Mouse (Mus musculus) CD8-positive naive resting alpha-beta T cell, adult 2 months (primary cell): ENCODE data around the gene Mthfsd.

Experiments used
- DNase-seq, 2 experiments: peaks; one replicate each; pipeline ENCODE4 v3.0.0; 2022; ENCODE audit warnings: low read depth in 2 of 2, low spot score in 2 of 2

The Mthfsd gene

DNA sequence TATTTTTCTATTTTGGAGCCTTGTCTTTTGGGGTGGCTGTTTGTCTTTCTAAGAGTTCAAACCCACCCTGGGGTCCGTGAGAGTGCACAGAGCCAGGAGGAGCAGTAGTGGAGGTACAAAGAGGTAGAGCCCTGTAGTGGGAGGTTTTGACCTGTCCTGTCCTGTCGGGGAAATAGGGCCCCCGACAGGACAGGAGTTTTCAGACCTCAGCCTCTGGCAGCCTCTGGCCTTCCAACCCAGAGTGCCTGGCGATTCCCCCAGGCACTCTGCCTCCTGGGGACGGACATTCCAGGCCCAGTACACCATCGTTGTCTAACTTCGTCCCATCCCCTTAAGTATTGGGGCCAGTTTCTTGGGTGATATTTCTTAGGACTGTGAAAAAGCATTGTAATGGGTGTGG is 14.2 kb upstream of the Mthfsd start:
- DNase-seq: no peak

GRCm38 (mm10) chr8:121121704-121122103 is 13.5 kb upstream of the Mthfsd start:
- no peak for DNase-seq

- DNase-seq: no peak
Measured at GRCm38 (mm10) chr8:121120456-121121419, 12.5 kb upstream of the Mthfsd start.

DNA sequence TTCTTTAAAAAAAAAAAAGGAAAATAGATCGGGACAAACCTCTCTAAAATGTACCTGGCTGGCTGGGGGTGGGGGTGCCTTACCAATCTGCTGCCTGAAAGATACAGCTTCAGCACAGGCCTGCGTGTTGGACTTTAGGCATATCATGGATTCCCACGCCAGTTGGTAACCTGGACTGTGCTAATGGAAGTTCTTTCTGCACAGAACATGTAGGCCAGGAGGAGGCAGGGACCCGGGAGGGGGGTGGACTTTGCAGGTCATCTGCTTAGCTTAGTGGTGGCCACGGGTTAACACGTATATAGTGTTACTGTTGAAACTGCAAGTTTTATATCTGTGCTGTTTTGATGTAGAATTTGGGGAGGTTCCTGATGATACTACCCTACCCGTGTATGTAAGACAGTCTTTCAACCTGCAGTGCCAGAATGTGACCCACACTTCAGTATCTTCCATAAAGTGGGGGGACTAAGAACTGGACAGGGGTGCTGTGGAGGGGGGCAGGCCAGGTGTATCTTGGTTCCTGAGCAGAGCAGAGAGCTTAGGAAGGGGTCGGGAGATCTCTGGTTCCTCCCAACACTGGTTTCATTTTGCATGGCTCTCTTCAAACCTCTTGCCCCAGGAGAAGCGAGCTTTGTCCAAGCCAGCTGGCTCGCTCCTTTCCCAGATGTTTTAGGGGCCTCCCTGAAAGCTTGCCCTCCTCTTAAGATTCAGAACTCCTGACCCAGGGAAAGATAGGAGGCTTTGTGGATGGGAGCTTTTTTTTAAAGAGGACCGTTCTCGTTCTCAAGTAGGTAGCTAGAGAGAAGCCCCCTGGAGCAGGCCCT is 11.7 kb upstream of the Mthfsd start:
- no peak for DNase-seq

GRCm38 (mm10) chr8:121118634-121119420 is 10.6 kb upstream of the Mthfsd start:
- no peak for DNase-seq

- DNase-seq: no peak
Measured at GRCm38 (mm10) chr8:121117906-121118305, 9.7 kb upstream of the Mthfsd start.

GRCm38 (mm10) chr8:121117186-121117651 is 9.0 kb upstream of the Mthfsd start:
- DNase-seq: no peak

- DNase-seq: no peak
Measured at GRCm38 (mm10) chr8:121116591-121117185, 8.5 kb upstream of the Mthfsd start.

GRCm38 (mm10) chr8:121115948-121116347 is 7.8 kb upstream of the Mthfsd start, which contains the start of gene Foxc2:
Gene Foxc2 (plus strand): TSS chr8:121116171.
- peak; percentile 37 to 66 for DNase-seq

DNA sequence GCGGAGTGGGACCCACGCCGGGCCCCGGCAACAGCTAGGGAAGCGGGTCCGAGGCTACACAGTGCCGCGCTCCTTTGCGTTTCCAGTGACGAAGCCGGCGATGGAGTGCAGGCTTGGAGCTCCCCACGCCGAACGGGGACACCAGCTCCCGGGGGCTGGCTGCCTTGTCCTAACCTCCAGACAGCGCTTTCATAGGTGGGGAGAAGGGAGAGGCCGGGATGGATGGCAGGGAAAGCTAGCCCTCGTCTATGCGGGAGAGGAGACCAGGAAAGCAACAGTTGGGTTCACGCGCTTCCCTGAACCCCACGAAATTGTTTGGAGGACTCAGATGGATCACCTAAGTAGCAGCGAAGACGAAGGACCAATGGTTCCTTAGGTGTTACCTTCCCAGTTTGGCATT is 6.9 kb upstream of the Mthfsd start:
- DNase-seq: no peak

GRCm38 (mm10) chr8:121113261-121113660 is 5.1 kb upstream of the Mthfsd start:
- peak; percentile 96 to 98 for DNase-seq

- DNase-seq: no peak
Measured at GRCm38 (mm10) chr8:121111145-121111907, 3.1 kb upstream of the Mthfsd start.

GRCm38 (mm10) chr8:121108657-121109056 is 465 bp upstream of the Mthfsd start:
- DNase-seq: no peak

- DNase-seq: peak; percentile 65 to 75
Measured at GRCm38 (mm10) chr8:121104049-121104818, 4.0 kb downstream of the Mthfsd start.

DNA sequence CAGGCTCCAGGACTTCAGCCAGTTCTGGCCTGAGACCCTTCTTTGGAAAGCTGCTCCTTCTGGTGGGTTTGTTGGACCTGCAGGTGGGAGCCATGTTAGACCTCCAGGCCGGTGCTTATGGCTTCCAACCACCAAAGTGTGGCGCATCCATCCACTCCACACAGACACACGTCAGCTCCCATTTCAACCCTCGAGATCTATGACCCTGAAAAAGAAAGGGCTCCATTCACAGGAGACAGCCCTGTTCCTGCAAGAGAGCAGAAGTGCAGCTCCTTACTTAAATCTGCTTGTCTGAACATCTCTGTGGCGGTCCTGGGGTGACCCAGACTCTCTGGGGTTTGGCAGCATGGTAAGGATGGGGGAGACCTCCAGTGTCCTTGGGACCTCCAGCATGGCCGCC is 14.7 kb downstream of the Mthfsd start:
- DNase-seq: no peak

GRCm38 (mm10) chr8:121092627-121093026 is 15.6 kb downstream of the Mthfsd start:
- DNase-seq: peak; percentile 50 to 62

DNA sequence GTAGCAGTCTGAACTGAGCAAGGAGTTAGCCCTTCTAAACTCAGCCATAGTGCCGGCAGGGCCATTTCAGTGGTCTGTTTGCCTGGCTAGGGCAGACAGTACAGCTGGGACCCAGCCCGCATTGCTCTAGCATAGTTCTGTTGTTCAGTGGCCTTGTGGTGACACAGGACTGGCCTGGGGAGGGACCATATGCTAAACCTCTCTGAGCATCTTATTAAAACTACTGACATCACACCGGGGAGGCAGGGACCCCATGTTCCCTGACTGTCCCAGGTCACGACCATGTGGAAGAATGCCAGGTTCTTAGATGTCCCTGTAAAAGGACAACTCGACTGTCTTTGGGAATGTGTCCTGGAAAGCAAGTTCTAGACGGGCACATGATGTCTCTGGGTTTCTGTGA is 16.1 kb downstream of the Mthfsd start:
- no peak for DNase-seq

DNA sequence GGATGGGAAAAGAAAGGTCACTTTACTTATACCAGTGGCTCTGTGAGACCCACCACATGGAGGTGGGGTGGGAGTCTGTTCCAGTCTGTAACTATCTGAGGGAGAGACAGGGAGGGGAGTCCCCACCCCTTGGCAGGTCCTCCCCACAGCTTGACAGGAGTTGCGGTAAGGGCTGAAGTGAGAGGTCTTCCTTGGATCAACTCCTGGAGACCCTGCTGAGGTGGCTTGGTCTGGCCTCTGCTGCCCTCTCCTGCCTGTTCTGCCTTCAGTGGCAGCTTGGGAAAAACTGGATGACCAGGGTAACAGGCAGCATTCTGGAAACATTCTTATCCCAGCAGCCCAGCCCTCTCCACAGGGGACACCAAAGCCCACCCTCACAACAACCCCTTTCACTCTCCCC is 17.5 kb downstream of the Mthfsd start:
- DNase-seq: no peak
